Mouse (Mus musculus): Measurements from ENCODE around the gene Usp12. TPM values are rescaled to one million over a fixed set of nuclear protein-coding genes. Genes with fewer than 3 reads are reported as not detected.

The Usp12 gene
- polyA plus RNA-seq (2014; fragmentation: Illumina TruSeq; extraction: RNeasy Lipid Tissue Mini Kit (QIAGEN cat#74804)), result 46.6 TPM

GRCm38 (mm10) chr5:146794853-146795252 lies at the start of gene Usp12:
TSS of gene Usp12 (minus strand) at chr5:146795006.

GRCm38 (mm10) chr5:146832769-146833448 lies 38.1 kb upstream of the Usp12 start, which contains the start of gene Rpl21:
TSS of gene Rpl21 (plus strand) at chr5:146832890.

Other genes starting within 250 kb of the Usp12 start
- gene Gm3415, start 238.9 kb downstream of the Usp12 start, polyA plus RNA-seq (2014; fragmentation: Illumina TruSeq; extraction: RNeasy Lipid Tissue Mini Kit (QIAGEN cat#74804)), result not detected
- not detected for gene Gpr12, start 209.8 kb downstream of the Usp12 start, polyA plus RNA-seq (2014; fragmentation: Illumina TruSeq; extraction: RNeasy Lipid Tissue Mini Kit (QIAGEN cat#74804))
- 478 TPM for gene Rpl21, start 37.9 kb upstream of the Usp12 start, polyA plus RNA-seq (2014; fragmentation: Illumina TruSeq; extraction: RNeasy Lipid Tissue Mini Kit (QIAGEN cat#74804))
- gene Rasl11a, start 50.1 kb upstream of the Usp12 start, polyA plus RNA-seq (2014; fragmentation: Illumina TruSeq; extraction: RNeasy Lipid Tissue Mini Kit (QIAGEN cat#74804)), result 5.0 TPM
- 28.5 TPM for gene Gtf3a, start 153.7 kb upstream of the Usp12 start, polyA plus RNA-seq (2014; fragmentation: Illumina TruSeq; extraction: RNeasy Lipid Tissue Mini Kit (QIAGEN cat#74804))
- 24.4 TPM for gene Mtif3, start 168.8 kb upstream of the Usp12 start, polyA plus RNA-seq (2014; fragmentation: Illumina TruSeq; extraction: RNeasy Lipid Tissue Mini Kit (QIAGEN cat#74804))